Mouse (Mus musculus): ENCODE results near the gene Arsb. TPM values are rescaled to one million over a fixed set of nuclear protein-coding genes. Genes with fewer than 3 reads are reported as not detected.

Gene Arsb
- polyA plus RNA-seq, 1 experiment from 2014 or later, result 4.1 TPM

DNA sequence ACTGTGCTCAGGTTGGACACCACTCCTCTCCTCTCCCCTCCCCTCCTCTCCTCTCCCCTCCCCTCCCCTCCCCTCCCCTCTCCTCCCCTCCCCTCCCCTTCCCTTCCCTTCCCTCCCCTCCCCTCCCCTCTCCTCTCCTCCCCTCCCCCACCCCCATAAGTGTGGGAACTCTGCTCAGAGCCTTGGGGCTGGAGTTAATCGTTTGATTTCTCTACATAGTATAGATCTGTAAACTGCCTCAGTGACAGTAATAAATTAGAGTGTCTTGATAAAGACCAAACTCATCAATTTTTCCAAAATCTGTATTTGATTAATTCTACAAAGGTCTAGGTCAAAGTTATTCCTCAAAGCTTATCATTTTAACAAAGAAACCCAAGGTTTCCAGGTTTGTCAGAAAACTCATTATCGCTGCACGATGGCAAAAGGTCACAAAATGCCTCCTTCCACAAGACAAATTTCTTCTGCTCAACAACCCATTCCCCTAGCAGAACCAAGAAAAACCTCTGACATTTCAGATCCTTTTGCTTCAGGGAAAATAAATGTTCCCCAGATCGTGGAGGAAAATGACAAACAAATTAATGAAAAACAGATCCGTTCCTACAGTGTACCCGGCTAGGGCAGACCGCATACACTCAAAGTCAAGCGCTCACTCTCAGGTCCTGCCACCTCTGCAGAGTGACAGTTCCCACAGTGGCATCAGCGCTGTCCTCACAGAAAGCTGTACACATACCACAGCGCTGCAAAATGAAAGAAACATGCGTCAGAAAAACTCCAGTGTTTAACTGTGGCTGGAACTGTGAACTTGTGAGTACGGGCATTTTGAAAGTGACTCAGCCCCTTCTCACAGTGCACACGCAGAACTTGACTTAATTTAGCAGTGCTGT lies 126.8 kb downstream of the Arsb start:
- DNase-seq, result no peak
- no peak overlapping the region for H3K27ac ChIP-seq (ENCODE audit: low read depth)
- H3K4me1 ChIP-seq (ENCODE audit: insufficient read depth), result no peaks in the 10 kb centered on the region
- TF ChIP-seq CTCF (IDR thresholded peaks at IDR 0.05; ENCODE audit: low read depth) (no peak), EP300 (IDR thresholded peaks at IDR 0.05; ENCODE audit: low read depth) (no peak)
- H3K27me3 ChIP-seq (ENCODE audit: insufficient read depth, low read length), result no peaks in the 10 kb centered on the region
- H3K9me3 ChIP-seq (ENCODE audit: low read length), result no peaks in the 10 kb centered on the region
- 65% methylated on average over 13 of the region's 13 CpGs for WGBS (ENCODE audit: insufficient replicate concordance)
- no peaks in the 10 kb centered on the region for H3K36me3 ChIP-seq (replicated peaks; ENCODE audit: insufficient read depth, low read length)
- no peak for ATAC-seq
- H3K4me3 ChIP-seq (ENCODE audit: low read depth, low read length), result no peak overlapping the region
- H3K4me2 ChIP-seq (ENCODE audit: low read depth, low read length), result no peak overlapping the region
- H3K9ac ChIP-seq (replicated peaks), result no peak overlapping the region

GRCm38 (mm10) chr13:93899378-93900256 lies 128.2 kb downstream of the Arsb start:
- Histone ChIP-seq H3K9ac (replicated peaks) (no peak overlapping the region), H3K27me3 (ENCODE audit: insufficient read depth, low read length) (no peaks in the 10 kb centered on the region), H3K36me3 (replicated peaks; ENCODE audit: insufficient read depth, low read length) (no peaks in the 10 kb centered on the region), H3K9me3 (ENCODE audit: low read length) (no peaks in the 10 kb centered on the region), H3K27ac (ENCODE audit: low read depth) (no peak overlapping the region), H3K4me2 (ENCODE audit: low read depth, low read length) (no peak overlapping the region), H3K4me1 (ENCODE audit: insufficient read depth) (no peaks in the 10 kb centered on the region), H3K4me3 (ENCODE audit: low read depth, low read length) (no peak overlapping the region)
- TF ChIP-seq CTCF (IDR thresholded peaks at IDR 0.05; ENCODE audit: low read depth) (no peak), EP300 (IDR thresholded peaks at IDR 0.05; ENCODE audit: low read depth) (no peak)
- 80% methylated on average over 3 of the region's 3 CpGs for WGBS (ENCODE audit: insufficient replicate concordance)
- ATAC-seq (no peak), DNase-seq (no peak)

GRCm38 (mm10) chr13:93900934-93901626 lies 129.7 kb downstream of the Arsb start:
- peak; percentile 13 for DNase-seq
- no peak for TF ChIP-seq CTCF (IDR thresholded peaks at IDR 0.05; ENCODE audit: low read depth)
- TF ChIP-seq EP300 (IDR thresholded peaks at IDR 0.05; ENCODE audit: low read depth), result no peak
- Histone ChIP-seq H3K36me3 (replicated peaks; ENCODE audit: insufficient read depth, low read length) (no peaks in the 10 kb centered on the region), H3K27me3 (ENCODE audit: insufficient read depth, low read length) (no peaks in the 10 kb centered on the region), H3K9me3 (ENCODE audit: low read length) (no peaks in the 10 kb centered on the region), H3K4me1 (ENCODE audit: insufficient read depth) (no peaks in the 10 kb centered on the region), H3K4me3 (ENCODE audit: low read depth, low read length) (no peak overlapping the region), H3K9ac (replicated peaks) (no peak overlapping the region), H3K4me2 (ENCODE audit: low read depth, low read length) (no peak overlapping the region), H3K27ac (ENCODE audit: low read depth) (no peak overlapping the region)
- ATAC-seq, result no peak
- 56% methylated on average over 13 of the region's 13 CpGs for WGBS (ENCODE audit: insufficient replicate concordance)

DNA sequence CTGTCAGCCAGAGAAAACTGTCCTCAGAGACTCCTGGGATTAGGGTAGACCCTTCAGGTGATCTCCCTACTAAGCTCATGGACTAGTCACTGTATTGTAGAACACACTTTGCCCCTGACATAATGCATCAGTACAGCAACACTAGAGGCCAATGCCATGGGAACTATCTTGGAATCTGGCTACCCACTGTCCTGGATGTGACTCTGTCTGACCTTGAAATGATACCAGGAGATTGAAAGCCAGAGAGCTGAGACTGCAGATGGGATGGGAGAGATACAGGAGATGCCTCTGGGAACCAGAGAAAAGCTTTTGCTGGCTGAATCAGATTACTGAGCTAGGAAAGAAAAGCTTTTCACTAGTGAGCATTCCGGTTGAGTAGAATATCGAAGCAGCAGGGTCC lies 130.7 kb downstream of the Arsb start:
- Histone ChIP-seq H3K9me3 (ENCODE audit: low read length) (no peaks in the 10 kb centered on the region), H3K4me3 (ENCODE audit: low read depth, low read length) (no peak overlapping the region), H3K27me3 (ENCODE audit: insufficient read depth, low read length) (no peaks in the 10 kb centered on the region), H3K4me2 (ENCODE audit: low read depth, low read length) (no peak overlapping the region), H3K4me1 (ENCODE audit: insufficient read depth) (no peaks in the 10 kb centered on the region), H3K9ac (replicated peaks) (no peak overlapping the region), H3K27ac (ENCODE audit: low read depth) (no peak overlapping the region), H3K36me3 (replicated peaks; ENCODE audit: insufficient read depth, low read length) (no peaks in the 10 kb centered on the region)
- TF ChIP-seq CTCF (IDR thresholded peaks at IDR 0.05; ENCODE audit: low read depth) (no peak), EP300 (IDR thresholded peaks at IDR 0.05; ENCODE audit: low read depth) (no peak)
- DNase-seq, result no peak
- 83% methylated on average over 2 of the region's 2 CpGs for WGBS (ENCODE audit: insufficient replicate concordance)
- no peak for ATAC-seq

DNA sequence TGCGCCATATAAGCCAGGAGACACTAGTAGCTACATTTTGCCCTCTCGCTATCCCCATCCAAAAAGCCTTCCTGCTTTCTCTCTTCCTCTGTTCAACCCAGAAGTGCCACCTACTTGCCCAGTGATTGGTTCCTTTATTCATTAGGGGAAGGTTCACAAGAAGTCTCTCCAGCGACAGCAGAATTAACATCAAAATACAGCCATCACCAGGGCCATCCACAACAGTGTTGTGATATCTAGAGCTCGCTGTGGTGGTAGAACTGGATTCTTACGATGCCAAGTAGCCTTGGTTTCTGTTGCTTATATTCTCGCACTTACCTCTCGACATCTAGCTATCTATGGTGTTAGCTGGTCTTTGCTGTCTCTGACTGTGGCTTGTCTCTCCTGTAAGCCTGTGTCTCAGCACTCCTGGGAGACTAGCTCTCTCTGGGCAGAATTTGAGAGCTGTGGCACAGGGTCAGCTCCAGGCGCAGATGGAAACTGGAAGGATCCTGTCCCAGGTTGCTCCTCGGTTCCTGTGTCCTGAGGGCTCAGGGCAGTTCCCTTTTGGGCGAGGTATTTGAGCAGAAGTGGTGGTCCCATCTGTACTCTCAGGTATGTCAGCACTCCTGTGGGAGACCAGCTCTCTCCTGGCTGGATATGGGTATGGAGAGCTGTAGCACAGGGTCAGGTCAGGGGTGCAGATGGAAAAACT lies 135.3 kb downstream of the Arsb start:
- Histone ChIP-seq H3K4me1 (ENCODE audit: insufficient read depth) (no peaks in the 10 kb centered on the region), H3K4me3 (ENCODE audit: low read depth, low read length) (no peak overlapping the region), H3K27ac (ENCODE audit: low read depth) (no peak overlapping the region), H3K9ac (replicated peaks) (no peak overlapping the region), H3K27me3 (ENCODE audit: insufficient read depth, low read length) (no peaks in the 10 kb centered on the region), H3K36me3 (replicated peaks; ENCODE audit: insufficient read depth, low read length) (no peaks in the 10 kb centered on the region), H3K9me3 (ENCODE audit: low read length) (no peaks in the 10 kb centered on the region), H3K4me2 (ENCODE audit: low read depth, low read length) (no peak overlapping the region)
- TF ChIP-seq EP300 (IDR thresholded peaks at IDR 0.05; ENCODE audit: low read depth) (no peak), CTCF (IDR thresholded peaks at IDR 0.05; ENCODE audit: low read depth) (no peak)
- WGBS (ENCODE audit: insufficient replicate concordance), result 79% methylated on average over 10 of the region's 10 CpGs
- no peak for ATAC-seq
- no peak for DNase-seq

Measured in liver, postnatal 0 days (tissue).